ENCODE assay signal across 22 mouse cellular contexts in genomic region chr15:82375855-82376254, GRCm38 (mm10). TPM values are rescaled to one million over a fixed set of nuclear protein-coding genes. Genes with fewer than 3 reads are reported as not detected.
DNase-seq lines count a peak whose midpoint lies in the region; TF ChIP-seq lines count a peak whose summit lies in the region.
"Had no signal": no experiment of that assay in that cellular context is flagged by ENCODE, and none has a peak within 500 bp of the region (broad histone marks: within the 10 kb centered on the region; RNA-seq: fewer than 3 reads in every experiment).

No protein-coding gene starts in this region.

- no peak for TF ChIP-seq POLR2A in heart, adult 2 months (IDR thresholded peaks at IDR 0.05; ENCODE audit: insufficient read depth, low read depth, low read length)

- H3K27ac ChIP-seq in heart, adult 2 months, result peak overlapping the region; percentile 99
- H3K27ac ChIP-seq in brown adipose tissue, adult 24 weeks (replicated peaks; ENCODE audit: low read depth, low read length), result peak overlapping the region; percentile 76
- H3K27ac ChIP-seq in embryonic facial prominence, embryonic 10.5 days (replicated peaks), result 0 out of 2 replicates have a peak overlapping the region, but pooled peaks have one; percentile 15
- H3K27ac ChIP-seq: midbrain, embryonic 15.5 days had no signal

- H3K4me3 ChIP-seq in heart, adult 2 months, result peak overlapping the region; percentile 17; the same call in 1 of the 2 replicates
- H3K4me3 ChIP-seq in brown adipose tissue, adult 24 weeks (ENCODE audit: insufficient read depth, low read depth, low read length), result no peak overlapping the region
- H3K4me3 ChIP-seq in embryonic facial prominence, embryonic 10.5 days, result no peak overlapping the region
- H3K4me3 ChIP-seq: embryonic facial prominence, embryonic 15.5 days; midbrain, embryonic 15.5 days had no signal

- peaks cover 18% of the 10 kb centered on the region for H3K4me1 ChIP-seq in heart, adult 2 months (ENCODE audit: control insufficient read depth, insufficient read depth, low read length)
- H3K4me1 ChIP-seq in brown adipose tissue, adult 24 weeks (ENCODE audit: control insufficient read depth, insufficient read depth, insufficient read length, low read length), result peaks cover 22% of the 10 kb centered on the region
- H3K4me1 ChIP-seq in embryonic facial prominence, embryonic 10.5 days, result peaks cover 49% of the 10 kb centered on the region

- H3K27me3 ChIP-seq in heart, adult 2 months (ENCODE audit: control insufficient read depth, insufficient read depth, low read length), result no peaks in the 10 kb centered on the region
- peaks cover 8% of the 10 kb centered on the region; the same call in 1 of the 2 replicates for H3K27me3 ChIP-seq in embryonic facial prominence, embryonic 10.5 days (replicated peaks; ENCODE audit: low read depth, poor library complexity, severe bottlenecking)
- H3K27me3 ChIP-seq: embryonic facial prominence, embryonic 15.5 days had no signal

- no peaks in the 10 kb centered on the region for H3K9me3 ChIP-seq in embryonic facial prominence, embryonic 10.5 days
- H3K9me3 ChIP-seq: embryonic facial prominence, embryonic 15.5 days; midbrain, embryonic 15.5 days had no signal

- H3K9ac ChIP-seq in heart, adult 2 months (ENCODE audit: low read depth, low read length), result peak overlapping the region; percentile 47
- H3K9ac ChIP-seq: embryonic facial prominence, embryonic 15.5 days; midbrain, embryonic 15.5 days had no signal

- WGBS in heart, adult 2 months, result 78% methylated on average over 9 of the region's 9 CpGs
- 84% methylated on average over 9 of the region's 9 CpGs for WGBS in embryonic facial prominence, embryonic 10.5 days

- no peak for TF ChIP-seq EP300 in heart, adult 2 months (IDR thresholded peaks at IDR 0.05; ENCODE audit: insufficient read depth, low read depth, low read length)

- no peak for DNase-seq in heart, adult 2 months
- DNase-seq in heart, postnatal 4 days, result no peak
- peak; percentile 2 for DNase-seq in kidney, adult 11 months
- DNase-seq in kidney, adult 8-10 months, result no peak
- no peak for DNase-seq in embryonic facial prominence, embryonic 10.5 days (ENCODE audit: low spot score)
- no peak for DNase-seq in cerebellum, adult 8-10 months
- DNase-seq: adrenal gland, postnatal 36 days; cerebellum, adult 9-11 months; kidney, adult 9 months; liver; lung, adult 2 months; retina, postnatal 1 day; right cerebral cortex, postnatal 4 days had no signal

- no peak for TF ChIP-seq CTCF in heart, adult 2 months (IDR thresholded peaks at IDR 0.05)

- intact Hi-C loops in heart, adult 2 months (cut with DNase I), result loop anchor here (2.0 kb wide), 1 partner anchor 17 kb away; no protein-coding TSS in a partner anchor

- peaks cover 3% of the 10 kb centered on the region for H3K36me3 ChIP-seq in heart, adult 2 months (ENCODE audit: control insufficient read depth, insufficient read depth, low read length)
- H3K36me3 ChIP-seq in embryonic facial prominence, embryonic 10.5 days (replicated peaks), result no peaks in the 10 kb centered on the region
- H3K36me3 ChIP-seq: embryonic facial prominence, embryonic 15.5 days; midbrain, embryonic 15.5 days had no signal

- no peaks in the 10 kb centered on the region for H3K79me2 ChIP-seq in heart, adult 2 months (replicated peaks; ENCODE audit: control insufficient read depth, insufficient read depth, low read length)

RNA-seq across cellular contexts. Expression of gene Cyp2d22, which starts 4.2 kb away (rescaled TPM):
- 10 to 100 TPM; 25.5 to 27.0 TPM for total RNA-seq in heart, adult 2 months (2021)
- 44.0 and 48.4 TPM in 2 replicates for polyA plus RNA-seq in heart, adult 2 months (2012; rRNA removed)
- total RNA-seq in heart, postnatal 4 days (2021), result 10 to 100 TPM; 15.0 to 17.1 TPM
- 29.8 and 37.1 TPM in 2 replicates for polyA plus RNA-seq in brown adipose tissue, adult 24 weeks (2012; ENCODE audit: insufficient read depth, insufficient read length, missing spikeins)
- 2.1 and 3.0 TPM in 2 replicates for polyA plus RNA-seq in embryonic facial prominence, embryonic 10.5 days (2016; fragmentation: Nextera tagmentation; extraction: Ambion mirVana)

RNA-seq across cellular contexts. Expression of gene Cyp2d11, which starts 18.0 kb away (rescaled TPM):
- under 1 TPM in 1 of 2 experiments, not detected in 1; 0.18 TPM for total RNA-seq in heart, adult 2 months (2021)
- polyA plus RNA-seq in heart, adult 2 months (2012; rRNA removed), result not detected in 2 replicates
- under 1 TPM in 1 of 2 experiments, not detected in 1; 0.16 TPM for total RNA-seq in heart, postnatal 4 days (2021)
- polyA plus RNA-seq in brown adipose tissue, adult 24 weeks (2012; ENCODE audit: insufficient read depth, insufficient read length, missing spikeins), result not detected in 2 replicates
- polyA plus RNA-seq in embryonic facial prominence, embryonic 10.5 days (2016; fragmentation: Nextera tagmentation; extraction: Ambion mirVana), result not detected in 2 replicates
- total RNA-seq: adrenal gland, postnatal 36 days; ES-E14; megakaryocyte progenitor cell, adult 5-6 weeks; neutrophil, adult 5-6 weeks had no signal
- polyA plus RNA-seq: embryonic facial prominence, embryonic 15.5 days; heart, embryonic 11.5 days; hindbrain, embryonic 16.5 days; lung, adult 2 months; midbrain, embryonic 15.5 days had no signal

RNA-seq across cellular contexts. Expression of gene Ndufa6, which starts 21.7 kb away (rescaled TPM):
- total RNA-seq in heart, adult 2 months (2021), result 100 to 1,000 TPM; 659 to 775 TPM
- polyA plus RNA-seq in heart, adult 2 months (2012; rRNA removed), result 609 and 726 TPM in 2 replicates
- total RNA-seq in heart, postnatal 4 days (2021), result 100 to 1,000 TPM; 438 to 494 TPM
- 2,100 and 2,481 TPM in 2 replicates for polyA plus RNA-seq in brown adipose tissue, adult 24 weeks (2012; ENCODE audit: insufficient read depth, insufficient read length, missing spikeins)
- polyA plus RNA-seq in embryonic facial prominence, embryonic 10.5 days (2016; fragmentation: Nextera tagmentation; extraction: Ambion mirVana), result 243 and 256 TPM in 2 replicates

RNA-seq across cellular contexts. Expression of gene Cyp2d10, which starts 31.1 kb away (rescaled TPM):
- under 1 TPM; 0.26 to 0.34 TPM for total RNA-seq in heart, adult 2 months (2021)
- 0.08 and 0.38 TPM in 2 replicates for polyA plus RNA-seq in heart, adult 2 months (2012; rRNA removed)
- not detected for total RNA-seq in heart, postnatal 4 days (2021)
- not detected in 2 replicates for polyA plus RNA-seq in brown adipose tissue, adult 24 weeks (2012; ENCODE audit: insufficient read depth, insufficient read length, missing spikeins)
- not detected in 2 replicates for polyA plus RNA-seq in embryonic facial prominence, embryonic 10.5 days (2016; fragmentation: Nextera tagmentation; extraction: Ambion mirVana)
- total RNA-seq: ES-E14; left cerebral cortex, postnatal 36 days; megakaryocyte progenitor cell, adult 5-6 weeks; neutrophil, adult 5-6 weeks had no signal
- polyA plus RNA-seq: embryonic facial prominence, embryonic 15.5 days; hindbrain, embryonic 16.5 days; midbrain, embryonic 15.5 days had no signal

RNA-seq across cellular contexts. Expression of gene Smdt1, which starts 37.1 kb away (rescaled TPM):
- total RNA-seq in heart, adult 2 months (2021), result 100 to 1,000 TPM; 183 to 202 TPM
- polyA plus RNA-seq in heart, adult 2 months (2012; rRNA removed), result 231 and 248 TPM in 2 replicates
- total RNA-seq in heart, postnatal 4 days (2021), result 100 to 1,000 TPM; 176 to 206 TPM
- 420 and 432 TPM in 2 replicates for polyA plus RNA-seq in brown adipose tissue, adult 24 weeks (2012; ENCODE audit: insufficient read depth, insufficient read length, missing spikeins)
- polyA plus RNA-seq in embryonic facial prominence, embryonic 10.5 days (2016; fragmentation: Nextera tagmentation; extraction: Ambion mirVana), result 212 and 215 TPM in 2 replicates

Comparison
In these comparisons a context has a peak if more than half of its experiments do, and no peak if none do; other contexts are left out.
1. H3K27ac ChIP-seq: peak in every context shown above with its lines; median percentile 99 in heart, adult 2 months; 76 in brown adipose tissue, adult 24 weeks; 15 in embryonic facial prominence, embryonic 10.5 days.